Mouse (Mus musculus) megakaryocyte, embryonic 14.5 days (primary cell): ENCODE results near the gene Slc7a8. TPM values are rescaled to one million over a fixed set of nuclear protein-coding genes. Genes with fewer than 3 reads are reported as not detected.

Experiments
- H3K27me3 ChIP-seq: replicated peaks from 2 replicates; pipeline ENCODE3; 2012; ENCODE audit warnings: inconsistent platforms
- H3K36me3 ChIP-seq: replicated peaks from 2 replicates; pipeline ENCODE3; 2012; ENCODE audit warnings: low read length, inconsistent platforms, mixed read lengths
- H3K4me1 ChIP-seq: 2 replicates; pipeline ENCODE4 v1.6.1; 2012; ENCODE audit warnings: inconsistent platforms
- H3K4me3 ChIP-seq: replicated peaks from 2 replicates; pipeline ENCODE3; 2012; ENCODE audit warnings: moderate library complexity, mild to moderate bottlenecking, inconsistent platforms
- H3K9me3 ChIP-seq: 2 replicates; pipeline ENCODE4 v1.6.1; 2012; ENCODE audit warnings: inconsistent platforms
- FLI1 ChIP-seq: IDR thresholded peaks from 2 replicates; pipeline ENCODE4 v1.6.1; 2012; ENCODE audit warnings: low read length, inconsistent platforms, mixed read lengths
- GATA1 ChIP-seq: IDR thresholded peaks from 3 replicates; pipeline ENCODE4 v1.6.1; 2012; ENCODE audit warnings: mixed read lengths, low read length, inconsistent platforms, borderline replicate concordance
- polyA plus RNA-seq: library from polyadenylated mRNA; stranded (reverse); fragments of >175 nt; gene quantifications from 2 replicates; pipeline ENCODE4 v1.2.3, GENCODE M21; 2012; ENCODE audit warnings: low replicate concordance; ENCODE audit not compliant: insufficient read depth

Gene Slc7a8
- polyA plus RNA-seq, 1 experiment = 13.9 TPM

GRCm38 (mm10) chr14:54744473-54744872, 37.3 kb downstream of the Slc7a8 start:
- peaks cover 28% of the 10 kb centered on the region for H3K4me1 ChIP-seq
- no peaks in the 10 kb centered on the region for H3K36me3 ChIP-seq
- no peak overlapping the region for H3K4me3 ChIP-seq

GRCm38 (mm10) chr14:54742375-54742774, 39.4 kb downstream of the Slc7a8 start:
- Histone ChIP-seq H3K4me1 (peaks cover 14% of the 10 kb centered on the region), H3K36me3 (no peaks in the 10 kb centered on the region), H3K9me3 (no peaks in the 10 kb centered on the region), H3K4me3 (no peak overlapping the region), H3K27me3 (peaks cover 6% of the 10 kb centered on the region)
- TF ChIP-seq FLI1 (no peak), GATA1 (no peak)

More at GRCm38 (mm10) chr14:54744473-54744872, 37.3 kb downstream of the Slc7a8 start:
- peaks cover 4% of the 10 kb centered on the region for H3K27me3 ChIP-seq
- no peak for TF ChIP-seq FLI1
- TF ChIP-seq GATA1 = no peak
- H3K9me3 ChIP-seq = no peaks in the 10 kb centered on the region

- H3K4me1 ChIP-seq = peaks cover 14% of the 10 kb centered on the region
- H3K9me3 ChIP-seq = no peaks in the 10 kb centered on the region
- TF ChIP-seq FLI1 (no peak), GATA1 (no peak)
- H3K4me3 ChIP-seq = no peak overlapping the region
- no peaks in the 10 kb centered on the region for H3K36me3 ChIP-seq
- H3K27me3 ChIP-seq = peaks cover 8% of the 10 kb centered on the region
These were observed 40.0 kb downstream of the Slc7a8 start for GRCm38 (mm10) chr14:54741721-54742120.

GRCm38 (mm10) chr14:54737634-54738033, 44.1 kb downstream of the Slc7a8 start:
- TF ChIP-seq FLI1 (no peak), GATA1 (no peak)
- Histone ChIP-seq H3K36me3 (no peaks in the 10 kb centered on the region), H3K4me3 (no peak overlapping the region), H3K4me1 (peaks cover 5% of the 10 kb centered on the region), H3K9me3 (no peaks in the 10 kb centered on the region), H3K27me3 (peaks cover 18% of the 10 kb centered on the region)

- H3K9me3 ChIP-seq = no peaks in the 10 kb centered on the region
- TF ChIP-seq GATA1 (no peak), FLI1 (no peak)
- H3K27me3 ChIP-seq = peaks cover 22% of the 10 kb centered on the region
- H3K36me3 ChIP-seq = peaks cover 3% of the 10 kb centered on the region
- no peak overlapping the region for H3K4me3 ChIP-seq
- H3K4me1 ChIP-seq = no peaks in the 10 kb centered on the region
These were observed 44.9 kb downstream of the Slc7a8 start for GRCm38 (mm10) chr14:54736555-54737552.

GRCm38 (mm10) chr14:54735221-54735620, 46.5 kb downstream of the Slc7a8 start:
- TF ChIP-seq FLI1 (no peak), GATA1 (no peak)
- H3K4me1 ChIP-seq = no peaks in the 10 kb centered on the region
- H3K9me3 ChIP-seq = no peaks in the 10 kb centered on the region
- H3K4me3 ChIP-seq = no peak overlapping the region
- H3K36me3 ChIP-seq = peaks cover 3% of the 10 kb centered on the region
- H3K27me3 ChIP-seq = peaks cover 31% of the 10 kb centered on the region

GRCm38 (mm10) chr14:54734004-54734403, 47.7 kb downstream of the Slc7a8 start:
- Histone ChIP-seq H3K4me1 (no peaks in the 10 kb centered on the region; the same call in 1 of the 2 replicates), H3K4me3 (no peak overlapping the region), H3K36me3 (peaks cover 3% of the 10 kb centered on the region), H3K27me3 (peaks cover 38% of the 10 kb centered on the region), H3K9me3 (no peaks in the 10 kb centered on the region)
- no peak for TF ChIP-seq GATA1
- TF ChIP-seq FLI1 = no peak

GRCm38 (mm10) chr14:54732206-54732605, 49.5 kb downstream of the Slc7a8 start:
- Histone ChIP-seq H3K4me3 (no peak overlapping the region), H3K27me3 (peaks cover 33% of the 10 kb centered on the region), H3K9me3 (no peaks in the 10 kb centered on the region), H3K4me1 (no peaks in the 10 kb centered on the region; the same call in 1 of the 2 replicates), H3K36me3 (peaks cover 3% of the 10 kb centered on the region)
- TF ChIP-seq GATA1 (no peak), FLI1 (no peak)

- peaks cover 3% of the 10 kb centered on the region for H3K36me3 ChIP-seq
- H3K4me1 ChIP-seq = no peaks in the 10 kb centered on the region; the same call in 1 of the 2 replicates
- peaks cover 3% of the 10 kb centered on the region; the same call in 1 of the 2 replicates for H3K9me3 ChIP-seq
- H3K4me3 ChIP-seq = no peak overlapping the region
- H3K27me3 ChIP-seq = peaks cover 37% of the 10 kb centered on the region
- TF ChIP-seq GATA1 (no peak), FLI1 (no peak)
These were observed 51.4 kb downstream of the Slc7a8 start for GRCm38 (mm10) chr14:54730305-54730704.
